Mouse (Mus musculus): ENCODE results near the gene Got2. TPM values are rescaled to one million over a fixed set of nuclear protein-coding genes. Genes with fewer than 3 reads are reported as not detected.
"Not testable (repeated sequence)": the region's sequence is repeated elsewhere in the genome, so short reads cannot be mapped to it uniquely, and the experiment has no call there.

Got2 gene
- polyA plus RNA-seq, 1 experiment from 2014 or later = 165 TPM

DNA sequence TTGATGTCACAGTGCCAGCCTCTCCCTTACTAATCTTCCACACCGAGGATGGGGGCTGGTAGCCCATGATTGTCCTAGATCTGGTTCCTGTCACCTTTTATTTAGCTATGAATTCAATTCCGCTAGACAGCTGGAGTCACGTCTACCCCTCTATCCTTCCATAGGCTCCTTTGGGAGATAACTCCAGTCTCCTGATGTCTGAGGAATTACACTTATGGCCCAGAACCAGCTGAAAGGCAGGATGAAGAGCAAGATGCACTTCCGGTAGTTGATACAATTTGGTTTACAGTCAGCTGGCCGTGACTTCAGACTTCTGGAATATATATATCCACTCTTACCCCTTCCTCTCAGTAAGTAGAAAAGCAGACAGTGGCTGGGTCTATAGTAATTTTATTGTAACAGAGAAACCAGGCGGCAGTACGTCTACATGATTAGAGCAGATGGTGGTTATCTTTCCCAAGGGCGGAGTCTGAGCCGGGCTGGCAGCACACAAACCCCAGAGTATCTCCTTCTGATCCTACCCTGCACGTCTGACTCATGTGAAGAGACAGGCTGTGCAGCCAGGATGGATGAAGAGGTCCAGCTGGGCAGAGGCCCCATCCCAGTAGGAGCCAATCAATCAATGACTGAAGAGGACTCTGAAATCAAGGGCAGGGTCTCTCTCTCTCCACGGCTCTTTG lies 24.4 kb downstream of the Got2 start:
- not testable (repeated sequence) for H3K4me1 ChIP-seq (replicated peaks); H3K9me3 ChIP-seq; H3K4me3 ChIP-seq (replicated peaks); H3K9ac ChIP-seq (replicated peaks); H3K27ac ChIP-seq; ATAC-seq; H3K27me3 ChIP-seq; H3K4me2 ChIP-seq (replicated peaks)
- peaks cover 49% of the 10 kb centered on the region for H3K36me3 ChIP-seq
- 86% methylated on average over 11 of the region's 11 CpGs for WGBS

DNA sequence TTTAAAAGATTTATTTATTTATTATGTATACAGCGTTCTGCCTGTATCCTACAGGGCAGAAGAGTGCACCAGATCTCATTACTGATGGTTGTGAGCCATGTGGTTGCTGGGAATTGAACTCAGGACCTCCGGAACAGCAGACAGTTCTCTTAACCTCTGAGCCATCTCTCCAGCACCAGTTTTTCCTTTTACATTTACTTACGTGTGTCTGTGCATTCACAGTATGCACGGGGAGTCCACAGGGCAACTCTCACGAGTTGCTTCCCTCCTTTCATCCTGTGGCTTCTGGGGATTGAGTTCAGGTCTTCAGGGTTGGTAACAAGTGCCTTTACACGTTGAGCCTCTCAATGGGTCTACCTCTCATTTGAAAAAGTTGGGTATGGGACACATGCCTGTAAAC lies 34.2 kb downstream of the Got2 start:
- no peak overlapping the region for H3K9ac ChIP-seq (replicated peaks)
- H3K4me1 ChIP-seq (replicated peaks) = peaks cover 11% of the 10 kb centered on the region
- no peaks in the 10 kb centered on the region for H3K27me3 ChIP-seq
- no peaks in the 10 kb centered on the region for H3K9me3 ChIP-seq
- H3K27ac ChIP-seq = no peak overlapping the region
- 88% methylated on average over 6 of the region's 6 CpGs for WGBS
- H3K4me2 ChIP-seq (replicated peaks) = no peak overlapping the region
- H3K36me3 ChIP-seq = no peaks in the 10 kb centered on the region
- H3K4me3 ChIP-seq (replicated peaks) = no peak overlapping the region
- no peak for ATAC-seq

DNA sequence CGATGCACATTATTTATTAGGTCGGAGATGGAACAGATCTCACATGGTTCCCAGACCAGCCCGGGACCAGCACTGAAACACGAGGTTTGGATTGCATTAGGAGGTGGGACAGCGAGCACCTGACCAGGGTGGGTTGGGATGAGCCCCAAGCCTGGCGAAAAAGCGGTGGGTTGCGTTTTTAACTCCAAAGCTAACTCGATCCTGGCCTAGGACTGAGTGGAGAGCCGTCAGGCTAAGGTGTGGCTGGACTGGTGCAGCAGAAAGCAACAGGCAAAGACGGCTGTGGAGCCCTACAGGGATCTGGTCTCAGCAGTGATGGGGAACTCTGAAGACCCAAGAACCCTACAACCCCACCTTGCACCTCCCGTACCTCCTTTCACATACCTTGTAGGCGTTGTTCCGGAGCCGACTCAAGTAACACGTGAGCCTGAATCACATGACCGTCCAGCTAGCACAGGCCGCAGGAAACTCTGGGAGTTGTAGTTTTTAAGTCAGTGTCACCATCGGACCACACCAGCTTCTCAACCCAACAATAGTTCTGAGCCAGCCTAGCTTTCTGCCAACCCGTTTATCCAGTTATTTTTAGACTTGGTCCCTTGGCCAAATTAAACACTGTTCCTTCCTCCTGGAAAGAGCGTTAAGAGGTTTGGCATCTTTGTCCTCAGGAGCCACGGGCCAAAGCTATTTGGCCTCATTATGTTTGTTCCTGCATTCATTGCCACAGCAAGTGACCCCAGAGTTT lies 35.1 kb downstream of the Got2 start, which contains the start of gene Slc38a7:
Slc38a7 (minus strand) TSS at position 438 of the 742 bp plus-strand sequence.
- H3K27me3 ChIP-seq = no peaks in the 10 kb centered on the region
- H3K4me2 ChIP-seq (replicated peaks) = peak within 1 kb of the TSS; percentile 82
- H3K4me1 ChIP-seq (replicated peaks) = peaks cover 11% of the 10 kb centered on the region
- H3K9ac ChIP-seq (replicated peaks) = peak within 1 kb of the TSS; percentile 82
- peak; percentile 97 for ATAC-seq
- H3K36me3 ChIP-seq = peaks cover 4% of the 10 kb centered on the region
- 13% methylated on average over 22 of the region's 22 CpGs for WGBS
- H3K27ac ChIP-seq = no peak within 1 kb of the TSS
- peak within 1 kb of the TSS; percentile 77 for H3K4me3 ChIP-seq (replicated peaks)
- H3K9me3 ChIP-seq = no peaks in the 10 kb centered on the region

DNA sequence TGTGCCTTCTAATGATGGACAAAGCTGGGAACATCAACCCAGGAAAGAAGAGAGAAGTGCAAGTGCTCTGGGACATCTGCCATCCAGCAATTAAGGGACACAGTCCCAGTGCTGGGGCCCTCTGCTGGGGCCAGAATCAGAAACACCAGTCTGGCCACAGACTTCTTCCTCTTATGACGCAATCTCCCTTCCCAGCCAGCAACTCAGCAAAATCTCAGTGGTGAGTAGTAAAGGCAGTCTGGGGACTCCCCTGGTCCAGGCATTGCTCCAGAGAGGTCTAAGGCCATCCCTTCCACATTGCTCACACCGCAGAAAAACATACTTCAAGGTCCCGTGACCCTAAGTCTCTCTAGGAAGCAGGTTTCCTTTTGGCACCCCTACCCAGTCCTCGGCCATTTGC lies 36.1 kb downstream of the Got2 start:
- peak overlapping the region; percentile 82 for H3K9ac ChIP-seq (replicated peaks)

DNA sequence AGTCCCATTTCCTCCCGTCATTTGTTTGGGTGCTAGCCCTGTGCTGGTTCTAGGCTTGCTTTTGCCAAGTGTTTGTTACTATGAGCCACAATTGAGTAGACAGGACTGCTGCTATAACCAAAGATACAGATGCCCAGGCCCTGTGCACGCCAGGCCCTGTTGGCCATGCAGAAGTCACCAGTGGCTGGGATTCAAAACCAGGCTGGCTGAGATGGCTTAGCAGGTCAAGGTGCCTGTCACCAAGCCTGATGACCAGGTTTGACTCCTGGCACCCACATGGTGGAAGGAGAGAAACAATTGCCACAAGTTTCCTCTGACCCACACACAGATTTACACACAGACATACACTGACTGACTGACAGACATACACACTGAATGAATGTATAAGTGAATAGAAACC lies 38.0 kb downstream of the Got2 start:
- no peak overlapping the region for H3K9ac ChIP-seq (replicated peaks)
- H3K4me3 ChIP-seq (replicated peaks) = no peak overlapping the region
- peaks cover 17% of the 10 kb centered on the region for H3K36me3 ChIP-seq
- no peaks in the 10 kb centered on the region for H3K9me3 ChIP-seq
- H3K4me1 ChIP-seq (replicated peaks) = peaks cover 11% of the 10 kb centered on the region
- no peaks in the 10 kb centered on the region for H3K27me3 ChIP-seq
- no peak overlapping the region for H3K4me2 ChIP-seq (replicated peaks)
- ATAC-seq = no peak
- WGBS = 90% methylated on average over 2 of the region's 2 CpGs
- H3K27ac ChIP-seq = no peak overlapping the region

More for the DNA sequence above, 36.1 kb downstream of the Got2 start:
- 80% methylated on average over 4 of the region's 4 CpGs for WGBS
- Histone ChIP-seq H3K4me2 (replicated peaks) (peak overlapping the region; percentile 82), H3K9me3 (no peaks in the 10 kb centered on the region), H3K4me3 (replicated peaks) (peak overlapping the region; percentile 77), H3K4me1 (replicated peaks) (peaks cover 11% of the 10 kb centered on the region), H3K36me3 (peaks cover 9% of the 10 kb centered on the region), H3K27ac (no peak overlapping the region), H3K27me3 (no peaks in the 10 kb centered on the region)
- ATAC-seq = no peak

DNA sequence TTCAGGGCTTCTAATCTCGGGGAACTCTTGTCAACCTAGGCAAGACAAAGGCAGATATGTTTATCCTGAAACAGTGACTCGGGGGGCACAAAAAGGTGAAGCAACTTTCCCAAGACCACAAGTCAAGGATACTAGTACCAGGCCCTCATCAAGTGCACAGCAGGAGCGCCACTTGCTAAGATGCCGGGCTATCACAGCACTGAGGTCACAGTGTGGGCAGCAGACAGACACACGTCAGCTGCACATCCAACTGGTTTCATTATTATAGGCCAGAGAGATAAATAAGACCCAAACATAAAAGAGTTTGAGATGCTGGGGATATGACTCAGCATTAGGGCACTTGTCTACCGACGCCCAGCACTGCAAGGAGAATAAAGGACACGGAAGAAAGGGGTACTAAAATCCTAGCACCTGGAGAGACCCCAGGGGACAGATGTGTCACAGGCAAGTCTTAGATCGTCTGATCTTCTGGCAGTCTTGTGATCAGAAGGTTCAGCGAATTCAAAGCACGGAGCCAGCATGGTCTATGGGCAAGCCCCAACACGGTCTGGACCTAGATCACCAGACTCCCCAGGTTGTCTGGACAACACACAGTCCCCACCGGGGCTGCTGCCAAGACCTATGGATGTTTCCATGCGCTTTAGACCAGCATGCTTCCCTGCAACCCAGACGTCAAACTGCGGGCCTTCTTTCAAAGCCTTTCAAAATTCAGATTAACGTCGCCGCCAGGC lies 39.4 kb downstream of the Got2 start:
- 93% methylated on average over 19 of the region's 19 CpGs for WGBS
- ATAC-seq = no peak
- Histone ChIP-seq H3K27me3 (no peaks in the 10 kb centered on the region), H3K4me3 (replicated peaks) (no peak overlapping the region), H3K9me3 (no peaks in the 10 kb centered on the region), H3K4me2 (replicated peaks) (no peak overlapping the region), H3K4me1 (replicated peaks) (peaks cover 11% of the 10 kb centered on the region), H3K36me3 (peaks cover 32% of the 10 kb centered on the region), H3K27ac (no peak overlapping the region), H3K9ac (replicated peaks) (no peak overlapping the region)

DNA sequence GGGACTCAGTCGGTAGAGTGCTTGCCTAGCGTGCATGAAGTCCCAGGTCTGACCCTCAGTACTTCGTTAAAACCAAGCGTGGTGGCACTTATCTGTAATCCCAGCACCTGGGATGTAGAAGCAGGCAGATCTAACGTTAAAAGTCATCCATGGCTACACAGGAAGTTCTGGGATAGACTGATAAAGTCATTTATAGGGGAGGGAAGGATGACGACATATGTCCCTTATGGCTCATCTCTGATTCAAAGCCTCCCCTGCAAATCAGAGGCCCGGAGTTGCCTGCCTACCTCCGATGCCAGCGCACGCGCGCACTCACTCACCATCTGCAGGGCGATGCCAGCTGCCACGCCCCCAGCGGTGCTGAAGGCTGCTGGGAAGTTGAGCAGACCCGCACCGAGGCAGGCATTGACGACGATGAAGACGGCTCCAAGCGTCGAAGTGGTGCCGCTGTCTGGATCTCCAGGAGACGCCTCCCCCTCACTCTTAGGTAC lies 40.2 kb downstream of the Got2 start:
- H3K27ac ChIP-seq = no peak overlapping the region
- no peak for ATAC-seq
- no peak overlapping the region for H3K9ac ChIP-seq (replicated peaks)
- 75% methylated on average over 24 of the region's 24 CpGs for WGBS
- H3K4me2 ChIP-seq (replicated peaks) = no peak overlapping the region
- H3K4me3 ChIP-seq (replicated peaks) = no peak overlapping the region
- H3K27me3 ChIP-seq = no peaks in the 10 kb centered on the region
- no peaks in the 10 kb centered on the region for H3K9me3 ChIP-seq
- H3K4me1 ChIP-seq (replicated peaks) = peaks cover 11% of the 10 kb centered on the region
- peaks cover 39% of the 10 kb centered on the region for H3K36me3 ChIP-seq

DNA sequence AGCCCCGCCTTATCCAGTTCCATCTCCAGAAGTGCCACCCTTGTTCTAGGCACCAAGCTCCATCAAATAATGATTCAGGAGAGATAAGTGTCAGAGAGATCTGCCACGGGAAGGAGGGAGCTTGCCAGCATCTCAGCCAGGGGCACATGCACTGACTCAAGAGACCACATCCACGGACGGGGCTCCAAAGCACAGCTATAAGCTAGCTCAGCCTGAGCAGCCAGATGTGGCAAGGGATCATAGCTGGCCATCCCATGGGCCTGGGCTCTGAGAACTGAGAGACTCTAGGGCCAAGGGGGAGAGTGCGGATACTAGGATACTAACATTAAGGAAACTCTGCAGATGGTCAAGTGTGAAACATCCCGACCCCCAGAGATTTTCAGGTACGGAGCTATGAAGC lies 43.3 kb downstream of the Got2 start:
- Histone ChIP-seq H3K9me3 (no peaks in the 10 kb centered on the region), H3K27ac (no peak overlapping the region), H3K36me3 (peaks cover 68% of the 10 kb centered on the region), H3K4me2 (replicated peaks) (no peak overlapping the region), H3K4me1 (replicated peaks) (no peaks in the 10 kb centered on the region), H3K9ac (replicated peaks) (no peak overlapping the region), H3K4me3 (replicated peaks) (no peak overlapping the region), H3K27me3 (no peaks in the 10 kb centered on the region)
- no peak for ATAC-seq
- 94% methylated on average over 7 of the region's 7 CpGs for WGBS

DNA sequence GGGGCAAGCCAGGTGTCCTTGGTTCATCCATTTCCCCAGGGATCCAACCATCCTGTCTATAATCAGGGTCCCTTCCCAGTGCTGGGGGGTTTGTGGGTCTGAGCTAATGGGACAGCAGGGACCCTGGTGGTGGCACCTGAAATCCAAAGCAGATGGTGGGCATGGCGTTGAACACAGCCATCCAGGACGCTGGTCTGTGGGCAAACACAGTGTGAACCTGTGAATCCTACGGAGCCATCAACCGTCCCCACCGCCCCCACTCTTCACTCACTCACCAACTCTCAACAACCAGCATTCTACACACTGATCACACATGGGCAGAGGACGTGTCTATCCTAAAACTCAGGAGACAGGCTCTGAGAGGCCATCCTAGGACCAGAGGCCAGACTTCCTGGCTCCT lies 44.4 kb downstream of the Got2 start:
- no peak for ATAC-seq
- Histone ChIP-seq H3K27ac (no peak overlapping the region), H3K4me1 (replicated peaks) (no peaks in the 10 kb centered on the region), H3K9me3 (no peaks in the 10 kb centered on the region), H3K4me3 (replicated peaks) (no peak overlapping the region), H3K27me3 (no peaks in the 10 kb centered on the region), H3K9ac (replicated peaks) (no peak overlapping the region), H3K4me2 (replicated peaks) (no peak overlapping the region), H3K36me3 (peaks cover 77% of the 10 kb centered on the region)
- WGBS = 90% methylated on average over 6 of the region's 6 CpGs

DNA sequence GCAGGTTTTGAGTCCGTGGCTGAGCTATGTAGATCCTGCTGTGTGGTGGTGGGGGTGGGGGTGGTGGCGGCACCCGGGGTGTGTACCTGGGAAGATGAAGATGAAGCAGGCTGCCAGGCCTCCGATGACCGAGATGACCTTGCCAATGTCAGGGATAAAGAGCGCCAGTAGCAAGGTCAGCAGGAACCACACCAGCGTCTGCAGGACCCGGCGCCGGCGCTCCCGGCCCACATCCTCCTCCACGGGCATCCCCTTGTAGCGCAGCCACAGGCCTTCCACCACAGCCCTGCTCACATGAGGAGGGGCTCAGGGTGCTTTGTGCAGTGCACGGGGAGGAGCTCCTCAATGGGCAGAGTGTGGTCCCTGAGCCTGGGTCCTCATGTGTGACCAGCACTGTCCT lies 46.9 kb downstream of the Got2 start:
- 93% methylated on average over 15 of the region's 15 CpGs for WGBS
- H3K36me3 ChIP-seq = peaks cover 83% of the 10 kb centered on the region

DNA sequence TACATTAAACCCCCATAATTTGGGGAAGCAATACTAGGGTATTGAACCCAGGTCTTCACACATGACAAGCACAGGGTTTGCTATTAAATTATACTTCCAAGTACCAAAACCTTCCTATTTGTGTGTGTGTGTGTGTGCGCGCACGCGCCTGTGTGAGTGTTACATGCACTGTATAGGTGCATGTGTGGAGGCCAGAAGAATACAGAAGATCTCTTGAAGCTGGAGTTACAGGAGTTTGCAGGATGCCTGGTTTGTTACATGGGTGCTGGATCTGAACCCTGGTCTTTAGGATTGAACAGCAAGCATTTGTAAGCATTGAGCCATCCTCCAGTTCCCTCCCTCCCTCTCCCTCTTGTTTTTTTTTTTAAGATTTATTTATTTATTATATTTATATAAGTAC lies 49.1 kb downstream of the Got2 start:
- Histone ChIP-seq H3K9ac (replicated peaks) (no peak overlapping the region), H3K4me1 (replicated peaks) (no peaks in the 10 kb centered on the region), H3K4me3 (replicated peaks) (no peak overlapping the region), H3K27ac (no peak overlapping the region), H3K36me3 (peaks cover 69% of the 10 kb centered on the region), H3K27me3 (no peaks in the 10 kb centered on the region), H3K9me3 (no peaks in the 10 kb centered on the region), H3K4me2 (replicated peaks) (no peak overlapping the region)
- 98% methylated on average over 4 of the region's 4 CpGs for whole genome bisulfite sequencing
- no peak for ATAC-seq

More for the DNA sequence above, 46.9 kb downstream of the Got2 start:
- Histone ChIP-seq H3K9me3 (no peaks in the 10 kb centered on the region), H3K9ac (replicated peaks) (no peak overlapping the region), H3K4me1 (replicated peaks) (no peaks in the 10 kb centered on the region), H3K27me3 (no peaks in the 10 kb centered on the region), H3K4me2 (replicated peaks) (no peak overlapping the region), H3K4me3 (replicated peaks) (no peak overlapping the region), H3K27ac (no peak overlapping the region)
- ATAC-seq = no peak

DNA sequence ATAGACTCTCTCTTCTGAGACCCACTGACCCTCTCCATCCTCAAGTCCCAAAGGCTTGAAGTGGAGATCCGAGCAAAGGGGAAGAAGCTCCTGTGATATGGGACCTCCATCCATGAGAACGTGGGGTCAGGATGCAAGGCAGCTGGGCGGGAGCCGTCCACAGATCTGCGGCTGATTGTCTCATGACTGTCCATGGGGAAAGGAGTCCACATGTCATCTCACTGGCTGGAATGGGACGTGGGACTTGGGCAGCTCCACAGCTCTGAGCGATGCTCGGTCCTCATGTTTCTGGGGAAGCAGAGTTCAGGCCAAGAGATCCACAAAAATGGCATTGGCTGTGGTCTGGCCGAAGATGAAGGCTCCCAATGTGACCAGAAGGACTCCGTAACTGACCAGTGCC lies 51.1 kb downstream of the Got2 start:
- 92% methylated on average over 10 of the region's 10 CpGs for WGBS

More for the DNA sequence above, 51.1 kb downstream of the Got2 start:
- no peaks in the 10 kb centered on the region for H3K27me3 ChIP-seq
- H3K9ac ChIP-seq (replicated peaks) = no peak overlapping the region
- peaks cover 11% of the 10 kb centered on the region for H3K4me1 ChIP-seq (replicated peaks)
- no peak for ATAC-seq
- H3K36me3 ChIP-seq = peaks cover 50% of the 10 kb centered on the region
- H3K27ac ChIP-seq = no peak overlapping the region
- H3K4me3 ChIP-seq (replicated peaks) = no peak overlapping the region
- no peak overlapping the region for H3K4me2 ChIP-seq (replicated peaks)
- no peaks in the 10 kb centered on the region for H3K9me3 ChIP-seq

All from midbrain, embryonic 13.5 days (tissue).